Mouse (Mus musculus) thymus, adult 2 months (tissue): ENCODE measurements around the gene Dip2a. TPM values are rescaled to one million over a fixed set of nuclear protein-coding genes. Genes with fewer than 3 reads are reported as not detected.

Source experiments
- DNase-seq: peaks from one replicate; pipeline ENCODE4 v3.0.0; 2021
- H3K27ac ChIP-seq: fragments of 200-500 bp; 2 replicates; pipeline ENCODE4 v1.5.1; 2012; ENCODE audit warnings: low read length, control low read depth; ENCODE audit not compliant: control insufficient read depth, insufficient read depth
- H3K27me3 ChIP-seq: fragments of 200-500 bp; 2 replicates; pipeline ENCODE4 v1.6.1; 2012; ENCODE audit warnings: mild to moderate bottlenecking, low read length, moderate library complexity, mixed read lengths; ENCODE audit not compliant: control insufficient read depth, insufficient read depth
- H3K36me3 ChIP-seq: fragments of 200-500 bp; 2 replicates; pipeline ENCODE4 v1.6.1; 2012; ENCODE audit warnings: mild to moderate bottlenecking, low read length, moderate library complexity; ENCODE audit not compliant: control insufficient read depth, insufficient read depth
- H3K4me1 ChIP-seq: fragments of 200-500 bp; replicated peaks from 2 replicates; pipeline ENCODE4 v1.6.1; 2012; ENCODE audit warnings: low read length; ENCODE audit not compliant: control insufficient read depth, insufficient read depth
- H3K4me3 ChIP-seq: fragments of 200-500 bp; 2 replicates; pipeline ENCODE4 v1.5.1; 2012; ENCODE audit warnings: mild to moderate bottlenecking, low read length, control low read depth, moderate library complexity; ENCODE audit not compliant: control insufficient read depth, insufficient read depth
- CTCF ChIP-seq: fragments of 200-500 bp; IDR thresholded peaks from 2 replicates; pipeline ENCODE4 v1.5.1; 2012; ENCODE audit warnings: mild to moderate bottlenecking, control low read depth, low read length, moderate library complexity, borderline replicate concordance; ENCODE audit not compliant: control insufficient read depth, poor library complexity, insufficient read depth; ENCODE audit errors: extremely low read depth
- POLR2A ChIP-seq: fragments of 200-500 bp; IDR thresholded peaks from 2 replicates; pipeline ENCODE4 v1.6.1; 2012; ENCODE audit warnings: mild to moderate bottlenecking, low read length, control low read depth, moderate library complexity; ENCODE audit not compliant: control insufficient read depth, poor library complexity, insufficient read depth; ENCODE audit errors: extremely low read depth
- WGBS: fragments of 180-500 bp; shearing (Covaris S2); methylation state at CpG from one replicate; pipeline ENCODE4 v1.1.7; 2018; 5-methylcytosine and 5-hydroxymethylcytosine counted together
- polyA plus RNA-seq: library from polyadenylated mRNA; depleted of rRNA; stranded (reverse); fragments of >200 nt; gene quantifications from 2 replicates; pipeline ENCODE4 v1.2.3, GENCODE M21; 2012

Dip2a gene
- polyA plus RNA-seq, 1 experiment, result 8.1 TPM

- DNase-seq, result no peak
- Histone ChIP-seq H3K4me1 (no peaks in the 10 kb centered on the region), H3K27me3 (no peaks in the 10 kb centered on the region), H3K4me3 (no peak overlapping the region), H3K27ac (no peak overlapping the region), H3K36me3 (peaks cover 26% of the 10 kb centered on the region)
- no peak for TF ChIP-seq POLR2A
- no peak for TF ChIP-seq CTCF
- 84% methylated on average over 3 of the region's 3 CpGs for WGBS
Observed at GRCm38 (mm10) chr10:76363233-76363632, 18.1 kb upstream of the Dip2a start.

- H3K27ac ChIP-seq, result no peak overlapping the region
- no peak overlapping the region for H3K4me3 ChIP-seq
- peaks cover 15% of the 10 kb centered on the region for H3K4me1 ChIP-seq
- H3K36me3 ChIP-seq, result peaks cover 7% of the 10 kb centered on the region
- WGBS, result 83% methylated on average over 5 of the region's 5 CpGs
- TF ChIP-seq POLR2A (no peak), CTCF (no peak)
- no peaks in the 10 kb centered on the region for H3K27me3 ChIP-seq
- no peak for DNase-seq
Observed at GRCm38 (mm10) chr10:76358468-76358867, 13.4 kb upstream of the Dip2a start.

GRCm38 (mm10) chr10:76357286-76357875 lies 12.3 kb upstream of the Dip2a start:
- H3K4me1 ChIP-seq, result peaks cover 15% of the 10 kb centered on the region
- H3K36me3 ChIP-seq, result peaks cover 17% of the 10 kb centered on the region
- WGBS, result 97% methylated on average over 8 of the region's 8 CpGs
- no peak for DNase-seq
- TF ChIP-seq POLR2A (no peak), CTCF (no peak)
- no peak overlapping the region for H3K27ac ChIP-seq
- no peak overlapping the region for H3K4me3 ChIP-seq
- no peaks in the 10 kb centered on the region for H3K27me3 ChIP-seq

GRCm38 (mm10) chr10:76354974-76355373 lies 9.9 kb upstream of the Dip2a start:
- Histone ChIP-seq H3K4me3 (0 out of 2 replicates have a peak overlapping the region, but pooled peaks have one; percentile 1), H3K4me1 (peaks cover 15% of the 10 kb centered on the region), H3K36me3 (peaks cover 32% of the 10 kb centered on the region), H3K27ac (no peak overlapping the region), H3K27me3 (no peaks in the 10 kb centered on the region)
- peak; percentile 67 for DNase-seq
- 6% methylated on average over 12 of the region's 12 CpGs for WGBS
- TF ChIP-seq POLR2A, result no peak
- no peak for TF ChIP-seq CTCF

- no peak overlapping the region for H3K4me3 ChIP-seq
- H3K36me3 ChIP-seq, result peaks cover 32% of the 10 kb centered on the region
- H3K27ac ChIP-seq, result no peak overlapping the region
- H3K4me1 ChIP-seq, result peaks cover 15% of the 10 kb centered on the region
- no peak for DNase-seq
- TF ChIP-seq CTCF (no peak), POLR2A (no peak)
- 97% methylated on average over 12 of the region's 12 CpGs for WGBS
- H3K27me3 ChIP-seq, result no peaks in the 10 kb centered on the region
Observed at GRCm38 (mm10) chr10:76353986-76354385, 8.9 kb upstream of the Dip2a start.

GRCm38 (mm10) chr10:76351953-76352352 lies 6.9 kb upstream of the Dip2a start:
- no peak for DNase-seq
- 85% methylated on average over 7 of the region's 7 CpGs for WGBS
- Histone ChIP-seq H3K4me3 (no peak overlapping the region), H3K36me3 (peaks cover 32% of the 10 kb centered on the region), H3K27me3 (no peaks in the 10 kb centered on the region), H3K27ac (no peak overlapping the region), H3K4me1 (peaks cover 15% of the 10 kb centered on the region)
- TF ChIP-seq CTCF, result no peak
- TF ChIP-seq POLR2A, result no peak
